Comparison of ENCODE assay signal across 8 mouse cellular contexts in genomic region chr10:77434457-77435151, GRCm38 (mm10). TPM values are rescaled to one million over a fixed set of nuclear protein-coding genes. Genes with fewer than 3 reads are reported as not detected.
DNase-seq lines count a peak whose midpoint lies in the region; ATAC-seq lines count a peak whose summit lies in the region.

No protein-coding gene starts in this region.

- peak overlapping the region; percentile 63 for H3K27ac ChIP-seq in lung, embryonic 15.5 days
- H3K27ac ChIP-seq in embryonic facial prominence, embryonic 14.5 days (replicated peaks; ENCODE audit: low read depth, low read length) = 0 out of 2 replicates have a peak overlapping the region, but pooled peaks have one; percentile 10
- peak overlapping the region; percentile 66 to 71 for H3K27ac ChIP-seq in heart, embryonic 14.5 days (replicated peaks in 1 of 2; ENCODE audit: control insufficient read depth in 1 of 2, insufficient read depth in 1 of 2, low read depth in 2 of 2, low read length in 2 of 2)
- no peak overlapping the region for H3K27ac ChIP-seq in liver, embryonic 12.5 days

- no peak overlapping the region for H3K4me3 ChIP-seq in lung, embryonic 15.5 days
- no peak overlapping the region for H3K4me3 ChIP-seq in embryonic facial prominence, embryonic 14.5 days (ENCODE audit: low read depth, low read length)
- no peak overlapping the region for H3K4me3 ChIP-seq in heart, embryonic 14.5 days (ENCODE audit: control insufficient read depth in 1 of 2, insufficient read depth in 1 of 2, low read depth in 1 of 2, low read length in 2 of 2)
- no peak overlapping the region for H3K4me3 ChIP-seq in liver, embryonic 12.5 days

- peak overlapping the region; percentile 16 for H3K4me2 ChIP-seq in lung, embryonic 15.5 days
- peak overlapping the region; percentile 36 for H3K4me2 ChIP-seq in embryonic facial prominence, embryonic 14.5 days (ENCODE audit: low read depth, low read length)
- H3K4me2 ChIP-seq in heart, embryonic 14.5 days (ENCODE audit: low read length) = peak overlapping the region; percentile 51
- peak overlapping the region; percentile 10; the same call in 1 of the 2 replicates for H3K4me2 ChIP-seq in liver, embryonic 12.5 days

- no peak for ATAC-seq in lung, embryonic 15.5 days (ENCODE audit: borderline replicate concordance, extremely low read depth, low FRiP score, low TSS enrichment)
- ATAC-seq in embryonic facial prominence, embryonic 14.5 days (ENCODE audit: low read depth) = no peak
- peak; percentile 51; the same call in 1 of the 2 replicates for ATAC-seq in heart, embryonic 14.5 days (ENCODE audit: insufficient number of reproducible peaks, insufficient read depth, low FRiP score, low read depth)
- no peak for ATAC-seq in liver, embryonic 12.5 days

- DNase-seq in lung, postnatal 25 days (ENCODE audit: low spot score) = no peak
- peak; percentile 68 for DNase-seq in embryonic facial prominence, embryonic 14.5 days (ENCODE audit: low spot score)
- peak; percentile 62 for DNase-seq in kidney, postnatal 10 days
- DNase-seq in telencephalon, adult 2 months (ENCODE audit: low read depth, low spot score) = peak; percentile 94
- DNase-seq in embryo, embryonic 10.5 days (ENCODE audit: low spot score) = no peak

- no peak overlapping the region for H3K9ac ChIP-seq in lung, embryonic 15.5 days
- H3K9ac ChIP-seq in embryonic facial prominence, embryonic 14.5 days (ENCODE audit: low read depth, low read length) = no peak overlapping the region
- H3K9ac ChIP-seq in heart, embryonic 14.5 days (ENCODE audit: low read length) = peak overlapping the region; percentile 49
- no peak overlapping the region for H3K9ac ChIP-seq in liver, embryonic 12.5 days

- H3K36me3 ChIP-seq in lung, embryonic 15.5 days = no peaks in the 10 kb centered on the region
- H3K36me3 ChIP-seq in embryonic facial prominence, embryonic 14.5 days (ENCODE audit: control insufficient read depth, insufficient read depth, low read length) = no peaks in the 10 kb centered on the region
- no peaks in the 10 kb centered on the region for H3K36me3 ChIP-seq in heart, embryonic 14.5 days (ENCODE audit: control insufficient read depth, insufficient read depth, low read length)
- no peaks in the 10 kb centered on the region for H3K36me3 ChIP-seq in liver, embryonic 12.5 days

- no peaks in the 10 kb centered on the region for H3K9me3 ChIP-seq in lung, embryonic 15.5 days
- H3K9me3 ChIP-seq in embryonic facial prominence, embryonic 14.5 days (ENCODE audit: control insufficient read depth, low read length) = no peaks in the 10 kb centered on the region
- H3K9me3 ChIP-seq in heart, embryonic 14.5 days (ENCODE audit: control insufficient read depth, low read length) = 0 out of 2 replicates have a peak, but pooled peaks cover 3% of the 10 kb centered on the region
- H3K9me3 ChIP-seq in liver, embryonic 12.5 days (replicated peaks) = no peaks in the 10 kb centered on the region

- H3K27me3 ChIP-seq in lung, embryonic 15.5 days = no peaks in the 10 kb centered on the region
- H3K27me3 ChIP-seq in embryonic facial prominence, embryonic 14.5 days (replicated peaks; ENCODE audit: control insufficient read depth, insufficient read depth, low read length) = no peaks in the 10 kb centered on the region
- no peaks in the 10 kb centered on the region for H3K27me3 ChIP-seq in heart, embryonic 14.5 days (ENCODE audit: control insufficient read depth, insufficient read depth, low read length)
- H3K27me3 ChIP-seq in liver, embryonic 12.5 days (replicated peaks) = peaks cover 6% of the 10 kb centered on the region; the same call in 1 of the 2 replicates

- peaks cover 7% of the 10 kb centered on the region for H3K4me1 ChIP-seq in lung, embryonic 15.5 days
- H3K4me1 ChIP-seq in embryonic facial prominence, embryonic 14.5 days (ENCODE audit: control insufficient read depth, insufficient read depth, low read length) = peaks cover 13% of the 10 kb centered on the region
- H3K4me1 ChIP-seq in heart, embryonic 14.5 days (ENCODE audit: control insufficient read depth in 2 of 2, insufficient read depth in 2 of 2, low read length in 2 of 2) = peaks cover 15 to 20% of the 10 kb centered on the region in 2 experiments
- H3K4me1 ChIP-seq in liver, embryonic 12.5 days = peaks cover 17% of the 10 kb centered on the region

- WGBS in lung, embryonic 15.5 days = 38% methylated on average over 18 of the region's 18 CpGs
- WGBS in embryonic facial prominence, embryonic 14.5 days = 36% methylated on average over 18 of the region's 18 CpGs
- WGBS in heart, embryonic 14.5 days = 20% methylated on average over 18 of the region's 18 CpGs
- WGBS in liver, embryonic 12.5 days (ENCODE audit: insufficient replicate concordance) = 16% methylated on average over 18 of the region's 18 CpGs

RNA-seq across cellular contexts. Expression of gene Adarb1, which starts 16.5 kb away (rescaled TPM):
- 37.7 and 41.0 TPM in 2 replicates for polyA plus RNA-seq in lung, embryonic 15.5 days (2015; fragmentation: Nextera tagmentation; extraction: Ambion mirVana)
- polyA plus RNA-seq in embryonic facial prominence, embryonic 14.5 days (2014; fragmentation: Nextera tagmentation; extraction: Ambion mirVana) = 4.2 and 5.4 TPM in 2 replicates
- 13.4 and 15.4 TPM in 2 replicates for polyA plus RNA-seq in heart, embryonic 14.5 days (2014; fragmentation: Nextera tagmentation; extraction: Ambion mirVana)
- 2.9 and 3.2 TPM in 2 replicates for polyA plus RNA-seq in liver, embryonic 12.5 days (2016; fragmentation: Nextera tagmentation; extraction: Ambion mirVana)

Comparison
In these comparisons a context has a peak if more than half of its experiments do, and no peak if none do; other contexts are left out.
1. DNase-seq: peak in embryonic facial prominence, embryonic 14.5 days (single experiment), kidney, postnatal 10 days (single experiment) and telencephalon, adult 2 months (single experiment); none in lung, postnatal 25 days (single experiment) and embryo, embryonic 10.5 days (single experiment).
2. Peak in every context shown above with its lines, with median percentiles within 50 percentile points of each other: H3K4me2 ChIP-seq.